Mouse (Mus musculus) ES-E14 (cell line): ENCODE results near the gene Gata3. TPM values are rescaled to one million over a fixed set of nuclear protein-coding genes. Genes with fewer than 3 reads are reported as not detected.

Experiments used
- DNase-seq: peaks from one replicate; pipeline ENCODE4 v3.0.0-alpha.2; 2013; ENCODE audit warnings: low read depth, low spot score
- H3K27ac ChIP-seq: 2 replicates; pipeline ENCODE4 v1.5.1; 2012; ENCODE audit warnings: low read depth, mild to moderate bottlenecking, low read length, moderate library complexity, mixed read lengths; ENCODE audit not compliant: poor library complexity, insufficient read depth, severe bottlenecking
- H3K36me3 ChIP-seq: 2 replicates; pipeline ENCODE4 v1.6.1; 2012; ENCODE audit warnings: mild to moderate bottlenecking, low read length, moderate library complexity, mixed read lengths; ENCODE audit not compliant: control insufficient read depth, poor library complexity, insufficient read depth, severe bottlenecking
- H3K4me1 ChIP-seq, 2 experiments: fragments of 150-350 bp in 1 of 2; sonication (generic) in 1 of 2; 2 replicates each; pipeline ENCODE4 v1.6.1; 2012; ENCODE audit warnings: low read length in 2 of 2, mild to moderate bottlenecking in 1 of 2, mixed read lengths in 1 of 2; ENCODE audit not compliant: control insufficient read depth in 2 of 2, insufficient read depth in 2 of 2, poor library complexity in 1 of 2
- H3K4me3 ChIP-seq, 2 experiments: fragments of 150-350 bp in 1 of 2; sonication (generic) in 1 of 2; 2 replicates each; pipeline ENCODE4 v1.5.1; 2012; ENCODE audit warnings: low read length in 2 of 2, low read depth in 1 of 2, mild to moderate bottlenecking in 1 of 2, mixed read lengths in 1 of 2; ENCODE audit not compliant: insufficient read depth in 1 of 2, poor library complexity in 1 of 2, severe bottlenecking in 1 of 2
- H3K9ac ChIP-seq: 2 replicates; pipeline ENCODE4 v1.6.1; 2012; ENCODE audit warnings: low read depth, mild to moderate bottlenecking, low read length, mixed read lengths; ENCODE audit not compliant: poor library complexity, insufficient read depth, severe bottlenecking
- H3K9me3 ChIP-seq: fragments of 150-350 bp; sonication (generic); 2 replicates; pipeline ENCODE4 v1.6.1; 2012; ENCODE audit warnings: low read depth, mild to moderate bottlenecking, low read length; ENCODE audit not compliant: control insufficient read depth, insufficient read depth
- CHD2 ChIP-seq: IDR thresholded peaks from 2 replicates; pipeline ENCODE4 v1.6.1; 2014; ENCODE audit warnings: mild to moderate bottlenecking, low read depth, low read length, inconsistent platforms
- HCFC1 ChIP-seq: IDR thresholded peaks from 2 replicates; pipeline ENCODE4 v1.6.1; 2012; ENCODE audit warnings: low read length, inconsistent platforms, borderline replicate concordance; ENCODE audit not compliant: insufficient read depth
- MAFK ChIP-seq: IDR thresholded peaks from 2 replicates; pipeline ENCODE4 v1.6.1; 2014; ENCODE audit warnings: mild to moderate bottlenecking, low read depth, low read length, inconsistent platforms; ENCODE audit not compliant: insufficient read depth
- ZC3H11A ChIP-seq: IDR thresholded peaks from 2 replicates; pipeline ENCODE4 v1.6.1; 2012; ENCODE audit warnings: low read depth, mild to moderate bottlenecking, inconsistent platforms, low read length, borderline replicate concordance
- ZNF384 ChIP-seq: IDR thresholded peaks from 2 replicates; pipeline ENCODE4 v1.6.1; 2012; ENCODE audit warnings: low read depth, low read length, inconsistent platforms
- in situ Hi-C, 2 experiments: fragments of 600-800 bp; cut with MboI; formaldehyde crosslinking; loops; one replicate each; pipeline ENCODE4 v1.15.1; 2025; ENCODE audit warnings: low sequenced_read_pairs in 2 of 2, inconsistent platforms in 1 of 2; ENCODE audit not compliant: unreplicated experiment in 2 of 2
- total RNA-seq: library from RNA; depleted of rRNA; stranded (reverse); fragments of 300-350 nt; gene quantifications from 2 replicates; pipeline ENCODE4 v1.2.3, GENCODE M21; 2012

Gene Gata3
- total RNA-seq, 1 experiment = 2.2 TPM

GRCm38 (mm10) chr2:9874467-9875219 is 15.2 kb downstream of the Gata3 start:
- no peak for DNase-seq
- no peak overlapping the region; a peak in 1 of 4 replicates for H3K4me3 ChIP-seq
- H3K27ac ChIP-seq = no peak overlapping the region
- in situ Hi-C loops = no loop called here
- H3K9ac ChIP-seq = no peak overlapping the region
- no peaks in the 10 kb centered on the region for H3K9me3 ChIP-seq
- H3K4me1 ChIP-seq = peaks cover 0 to 7% of the 10 kb centered on the region in 2 experiments; a peak in 1 of 4 replicates
- H3K36me3 ChIP-seq = no peaks in the 10 kb centered on the region
- no peak for TF ChIP-seq HCFC1
- no peak for TF ChIP-seq ZC3H11A
- no peak for TF ChIP-seq MAFK

- Histone ChIP-seq H3K4me1 (peaks cover 0 to 7% of the 10 kb centered on the region in 2 experiments; a peak in 1 of 4 replicates), H3K9me3 (no peaks in the 10 kb centered on the region), H3K9ac (no peak overlapping the region), H3K36me3 (no peaks in the 10 kb centered on the region), H3K27ac (no peak overlapping the region), H3K4me3 (no peak overlapping the region)
- TF ChIP-seq MAFK (no peak), ZNF384 (no peak), HCFC1 (no peak)
- no peak for DNase-seq
- in situ Hi-C loops = no loop called here
These were observed 16.1 kb downstream of the Gata3 start for GRCm38 (mm10) chr2:9873757-9874156.

- no peak for TF ChIP-seq CHD2
- no peak for TF ChIP-seq ZC3H11A
- TF ChIP-seq HCFC1 = no peak
- no peak for TF ChIP-seq ZNF384
- no peak for TF ChIP-seq MAFK
- Histone ChIP-seq H3K36me3 (no peaks in the 10 kb centered on the region), H3K9ac (no peak overlapping the region), H3K4me3 (no peak overlapping the region), H3K4me1 (peaks cover 0 to 7% of the 10 kb centered on the region in 2 experiments; a peak in 1 of 4 replicates), H3K9me3 (no peaks in the 10 kb centered on the region), H3K27ac (no peak overlapping the region)
- in situ Hi-C loops = no loop called here
- DNase-seq = no peak
These were observed 17.2 kb downstream of the Gata3 start for GRCm38 (mm10) chr2:9872682-9873081.

GRCm38 (mm10) chr2:9871798-9872197 is 18.0 kb downstream of the Gata3 start:
- H3K4me3 ChIP-seq = no peak overlapping the region

GRCm38 (mm10) chr2:9871141-9871716 is 18.6 kb downstream of the Gata3 start:
- no peak for TF ChIP-seq MAFK
- TF ChIP-seq CHD2 = no peak
- TF ChIP-seq ZNF384 = no peak
- TF ChIP-seq HCFC1 = no peak
- TF ChIP-seq ZC3H11A = no peak
- Histone ChIP-seq H3K36me3 (no peaks in the 10 kb centered on the region), H3K4me3 (no peak overlapping the region), H3K4me1 (0 out of 4 replicates have a peak, but pooled peaks cover 0 to 3% of the 10 kb centered on the region in 2 experiments), H3K27ac (no peak overlapping the region), H3K9me3 (no peaks in the 10 kb centered on the region), H3K9ac (no peak overlapping the region)
- in situ Hi-C loops = no loop called here
- DNase-seq = no peak

More at GRCm38 (mm10) chr2:9871798-9872197, 18.0 kb downstream of the Gata3 start:
- no peak for DNase-seq
- in situ Hi-C loops = no loop called here
- Histone ChIP-seq H3K4me1 (0 out of 4 replicates have a peak, but pooled peaks cover 0 to 3% of the 10 kb centered on the region in 2 experiments), H3K36me3 (no peaks in the 10 kb centered on the region), H3K9ac (no peak overlapping the region), H3K27ac (no peak overlapping the region), H3K9me3 (no peaks in the 10 kb centered on the region)
- TF ChIP-seq HCFC1 = no peak
